Mouse (Mus musculus) kidney, postnatal 0 days (tissue): ENCODE measurements around the gene Oosp2. TPM values are rescaled to one million over a fixed set of nuclear protein-coding genes. Genes with fewer than 3 reads are reported as not detected.

Experiments
- ATAC-seq: fragments of 200-750 bp; cut with Nextera tagmentation; replicated peaks from 2 replicates; pipeline ENCODE4 v1.8.0; 2017; ENCODE audit warnings: low read depth, moderate number of reproducible peaks, moderate TSS enrichment, moderate library complexity; ENCODE audit not compliant: low FRiP score
- DNase-seq: peaks from one replicate; pipeline ENCODE4 v3.0.0-alpha.2; 2016; ENCODE audit warnings: low spot score
- H3K27ac ChIP-seq: fragments of 300-500 bp; sonication (generic); 2 replicates; pipeline ENCODE4 v1.5.1; 2014; ENCODE audit warnings: mild to moderate bottlenecking
- H3K27me3 ChIP-seq: fragments of 300-500 bp; sonication (generic); 2 replicates; pipeline ENCODE4 v1.6.1; 2014; ENCODE audit warnings: low read length, mixed read lengths; ENCODE audit not compliant: insufficient read depth
- H3K36me3 ChIP-seq: fragments of 300-500 bp; sonication (generic); 2 replicates; pipeline ENCODE4 v1.6.1; 2014; ENCODE audit warnings: low read length, mixed read lengths; ENCODE audit not compliant: insufficient read depth
- H3K4me1 ChIP-seq: fragments of 300-500 bp; sonication (generic); replicated peaks from 2 replicates; pipeline ENCODE4 v1.6.1; 2014; ENCODE audit warnings: antibody characterized with exemption, low read length, mixed read lengths; ENCODE audit not compliant: insufficient read depth
- H3K4me2 ChIP-seq: fragments of 300-500 bp; sonication (generic); 2 replicates; pipeline ENCODE4 v1.6.1; 2014; ENCODE audit warnings: mild to moderate bottlenecking, low read length, moderate library complexity, mixed read lengths
- H3K4me3 ChIP-seq: fragments of 300-500 bp; sonication (generic); replicated peaks from 2 replicates; pipeline ENCODE4 v1.5.1; 2014; ENCODE audit warnings: low read depth, low read length
- H3K9ac ChIP-seq: fragments of 300-500 bp; sonication (generic); 2 replicates; pipeline ENCODE4 v1.6.1; 2014; ENCODE audit warnings: low read depth, low read length
- H3K9me3 ChIP-seq: fragments of 300-500 bp; sonication (generic); replicated peaks from 2 replicates; pipeline ENCODE4 v1.6.1; 2016; ENCODE audit warnings: low read length, inconsistent platforms, mixed read lengths
- CTCF ChIP-seq: IDR thresholded peaks from 2 replicates; pipeline ENCODE4 v1.5.1; 2016; ENCODE audit warnings: antibody characterized with exemption, low read depth, mild to moderate bottlenecking, moderate library complexity
- WGBS: fragments of 180-500 bp; shearing (Covaris S2); extraction: QIAGEN DNeasy Blood & Tissue Kit; methylation state at CpG from one replicate; pipeline ENCODE4 v1.1.7; 2014; 5-methylcytosine and 5-hydroxymethylcytosine counted together
- polyA plus RNA-seq: library from polyadenylated mRNA; unstranded; fragments of >200 nt; fragmentation: Nextera tagmentation; extraction: Ambion mirVana; gene quantifications from 2 replicates; pipeline ENCODE4 v1.2.1, GENCODE M21; 2015

Gene Oosp2
- polyA plus RNA-seq = not detected in 2 replicates

DNA sequence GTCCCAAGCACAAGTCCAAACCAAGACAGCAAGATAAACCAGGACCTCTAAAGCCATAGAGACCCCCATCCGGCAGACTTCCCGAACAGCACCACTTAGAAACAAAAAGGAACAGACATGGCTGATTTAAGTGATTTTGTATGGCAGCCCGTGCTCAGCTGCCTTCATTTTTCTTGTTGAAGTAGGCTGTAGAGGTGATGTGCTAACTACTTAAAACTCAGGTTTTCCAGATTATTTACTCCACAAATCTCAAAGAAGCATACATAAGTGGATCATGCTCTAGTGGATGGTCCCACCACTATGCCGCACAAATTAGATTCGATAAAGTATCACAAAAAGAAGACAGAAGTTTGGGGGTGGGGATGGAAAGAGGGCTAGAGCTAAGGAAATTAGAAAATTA is at the start of gene Oosp2:
Oosp2 (minus strand) TSS at position 101 of the 400 bp plus-strand sequence.
- no peak for ATAC-seq
- 89% methylated on average over 5 of the region's 5 CpGs for WGBS

DNA sequence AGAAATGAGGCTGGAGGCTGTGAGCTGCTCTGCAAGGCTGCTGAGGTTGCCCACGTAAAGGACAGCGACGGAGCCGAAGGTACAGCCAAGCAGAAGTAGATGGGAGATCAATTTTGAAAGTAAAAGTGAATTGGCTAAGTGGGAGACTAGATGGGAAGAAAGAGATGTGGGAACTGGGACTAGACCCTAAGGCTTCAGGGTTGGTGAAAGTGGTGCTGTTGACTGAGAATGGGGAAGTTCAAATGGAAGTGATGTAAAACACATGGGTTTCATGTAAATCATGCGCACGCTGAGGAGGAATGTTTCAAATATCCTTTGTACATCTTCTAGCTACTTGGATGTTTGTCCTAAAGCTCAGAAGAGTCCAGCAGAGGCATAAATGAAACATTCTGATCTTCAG is 38.0 kb upstream of the Oosp2 start:
- no peak overlapping the region for H3K4me3 ChIP-seq
- no peak for ATAC-seq
- no peak overlapping the region for H3K4me2 ChIP-seq
- TF ChIP-seq CTCF = no peak
- no peaks in the 10 kb centered on the region for H3K36me3 ChIP-seq
- DNase-seq = no peak
- H3K9ac ChIP-seq = no peak overlapping the region
- H3K9me3 ChIP-seq = no peaks in the 10 kb centered on the region
- no peaks in the 10 kb centered on the region for H3K4me1 ChIP-seq
- WGBS = 93% methylated on average over 6 of the region's 6 CpGs
- H3K27ac ChIP-seq = no peak overlapping the region
- no peaks in the 10 kb centered on the region for H3K27me3 ChIP-seq

More for the DNA sequence above, at the start of gene Oosp2:
- H3K36me3 ChIP-seq = no peaks in the 10 kb centered on the region
- no peaks in the 10 kb centered on the region for H3K9me3 ChIP-seq
- no peak within 1 kb of the TSS for H3K9ac ChIP-seq
- H3K4me3 ChIP-seq = no peak within 1 kb of the TSS
- H3K27me3 ChIP-seq = no peaks in the 10 kb centered on the region
- no peak within 1 kb of the TSS for H3K27ac ChIP-seq
- H3K4me2 ChIP-seq = no peak within 1 kb of the TSS
- DNase-seq = no peak
- TF ChIP-seq CTCF = no peak
- no peaks in the 10 kb centered on the region for H3K4me1 ChIP-seq

DNA sequence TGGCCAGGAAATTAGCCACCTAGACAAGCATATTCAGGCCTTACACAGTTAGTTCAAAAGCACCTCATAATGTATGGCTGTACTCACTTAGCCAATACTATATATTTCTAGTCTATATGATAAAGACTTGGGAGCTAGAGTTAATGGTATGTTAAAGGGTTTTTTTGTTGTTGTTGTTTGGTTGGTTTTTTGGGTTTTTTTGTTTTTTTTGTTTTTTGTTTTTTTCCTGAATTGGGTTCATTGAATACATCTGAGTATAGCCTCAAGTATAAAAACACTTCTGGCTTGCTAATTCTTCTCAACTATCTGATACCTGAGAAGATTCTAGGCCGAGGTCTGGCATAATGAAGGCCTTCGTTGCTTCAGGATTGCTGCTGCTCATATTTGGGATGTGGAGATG is 36.4 kb upstream of the Oosp2 start, which contains the start of gene Oosp3:
Oosp3 (plus strand) TSS at position 301 of the 400 bp plus-strand sequence.
- Histone ChIP-seq H3K4me3 (no peak within 1 kb of the TSS), H3K36me3 (no peaks in the 10 kb centered on the region), H3K9me3 (no peaks in the 10 kb centered on the region), H3K27me3 (no peaks in the 10 kb centered on the region), H3K4me1 (no peaks in the 10 kb centered on the region), H3K9ac (no peak within 1 kb of the TSS), H3K27ac (no peak within 1 kb of the TSS), H3K4me2 (no peak within 1 kb of the TSS)
- TF ChIP-seq CTCF = no peak
- DNase-seq (no peak), ATAC-seq (no peak)
- WGBS = 85% methylated on average over 2 of the region's 2 CpGs

DNA sequence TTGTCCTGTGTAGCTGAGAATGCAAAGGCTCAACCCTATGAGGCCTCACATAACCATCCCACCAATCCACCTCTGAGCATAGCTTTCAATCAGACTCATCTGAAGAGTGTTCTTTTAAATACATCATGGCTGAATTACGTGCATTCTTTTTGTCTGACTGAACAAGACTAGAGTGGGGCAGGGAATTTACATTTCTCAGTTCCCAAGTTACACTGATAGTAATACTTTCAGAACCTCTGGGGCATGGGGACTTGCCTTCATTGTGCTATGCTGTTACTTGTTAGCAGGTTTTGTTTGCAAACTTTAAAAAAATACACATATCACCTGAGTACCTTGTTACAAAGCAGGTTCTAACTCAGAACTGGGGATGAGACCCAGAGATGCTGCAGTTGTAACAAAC is 31.1 kb upstream of the Oosp2 start:
- no peak for DNase-seq
- 51% methylated on average over 1 of the region's 1 CpGs for WGBS
- H3K4me2 ChIP-seq = no peak overlapping the region
- no peaks in the 10 kb centered on the region for H3K36me3 ChIP-seq
- H3K9ac ChIP-seq = no peak overlapping the region
- no peaks in the 10 kb centered on the region for H3K4me1 ChIP-seq
- no peak overlapping the region for H3K27ac ChIP-seq
- ATAC-seq = no peak
- TF ChIP-seq CTCF = no peak
- no peaks in the 10 kb centered on the region for H3K27me3 ChIP-seq
- H3K9me3 ChIP-seq = no peaks in the 10 kb centered on the region
- H3K4me3 ChIP-seq = no peak overlapping the region

- no peak within 1 kb of the TSS for H3K4me3 ChIP-seq
- no peak within 1 kb of the TSS for H3K27ac ChIP-seq
- no peak within 1 kb of the TSS for H3K9ac ChIP-seq
- no peaks in the 10 kb centered on the region for H3K4me1 ChIP-seq
- no peak within 1 kb of the TSS for H3K4me2 ChIP-seq
- no peak for TF ChIP-seq CTCF
- DNase-seq = no peak
- no peaks in the 10 kb centered on the region for H3K9me3 ChIP-seq
- H3K36me3 ChIP-seq = no peaks in the 10 kb centered on the region
- no peak for ATAC-seq
- 53% methylated on average over 5 of the region's 5 CpGs for WGBS
- H3K27me3 ChIP-seq = no peaks in the 10 kb centered on the region
These were observed 30.5 kb upstream of the Oosp2 start, which contains the start of gene Oosp1 for GRCm38 (mm10) chr19:11690839-11691238. TSS of gene Oosp1 (minus strand) at chr19:11691150.

DNA sequence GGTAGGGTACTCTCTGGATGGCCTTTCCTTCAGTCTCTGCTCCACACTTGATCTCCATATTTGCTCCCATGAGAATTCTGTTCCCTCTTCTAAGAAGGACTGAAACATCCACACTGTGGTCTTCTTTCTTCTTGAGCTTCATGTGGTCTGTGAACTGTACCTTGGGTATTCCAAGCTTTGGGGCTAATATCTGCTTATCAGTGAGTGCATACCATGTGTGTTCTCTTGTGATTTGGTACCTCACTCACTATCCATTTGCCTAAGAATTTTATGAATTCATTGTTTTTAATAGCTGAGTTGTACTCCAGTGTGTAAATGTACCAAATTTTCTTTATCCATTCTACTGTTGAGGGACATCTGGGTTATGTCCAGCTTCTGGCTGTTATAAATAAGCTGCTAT is 1.2 kb upstream of the Oosp2 start:
- TF ChIP-seq CTCF = no peak
- no peak overlapping the region for H3K9ac ChIP-seq
- H3K27ac ChIP-seq = no peak overlapping the region
- H3K4me3 ChIP-seq = no peak overlapping the region
- H3K9me3 ChIP-seq = no peaks in the 10 kb centered on the region
- no peak for DNase-seq
- no peaks in the 10 kb centered on the region for H3K36me3 ChIP-seq
- no peaks in the 10 kb centered on the region for H3K4me1 ChIP-seq
- ATAC-seq = no peak
- H3K27me3 ChIP-seq = no peaks in the 10 kb centered on the region
- H3K4me2 ChIP-seq = no peak overlapping the region

DNA sequence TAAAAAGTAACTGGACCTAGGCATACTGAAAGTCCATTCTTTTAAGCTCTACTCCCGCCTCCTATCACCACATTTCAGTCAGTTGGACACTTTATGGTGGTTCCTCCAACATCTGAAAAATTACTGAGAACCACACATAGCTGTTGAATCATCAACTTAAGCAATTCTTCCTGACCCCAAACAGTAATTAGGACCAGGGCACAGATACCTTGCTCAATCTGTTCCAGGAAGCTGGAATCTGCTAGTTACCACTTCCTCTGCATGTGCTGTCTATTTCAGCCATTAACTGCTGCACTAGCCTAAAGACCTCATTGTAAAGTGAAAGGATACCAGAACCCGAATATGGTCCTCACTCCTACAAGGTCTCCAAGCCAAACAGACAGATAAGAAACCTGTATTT is 1.2 kb downstream of the Oosp2 start:
- no peak for ATAC-seq
- no peaks in the 10 kb centered on the region for H3K9me3 ChIP-seq
- H3K36me3 ChIP-seq = no peaks in the 10 kb centered on the region
- H3K27me3 ChIP-seq = no peaks in the 10 kb centered on the region
- H3K4me2 ChIP-seq = no peak overlapping the region
- no peaks in the 10 kb centered on the region for H3K4me1 ChIP-seq
- H3K4me3 ChIP-seq = no peak overlapping the region
- DNase-seq = no peak
- H3K9ac ChIP-seq = no peak overlapping the region
- no peak for TF ChIP-seq CTCF
- H3K27ac ChIP-seq = no peak overlapping the region
- WGBS = 71% methylated on average over 2 of the region's 2 CpGs
